Mouse (Mus musculus): ENCODE results near the gene Meis3.

Meis3 gene

GRCm38 (mm10) chr7:16158735-16159134 is 16.2 kb upstream of the Meis3 start:
- DNase-seq (ENCODE audit: low spot score in 2 of 2) = no peak

GRCm38 (mm10) chr7:16160702-16161101 is 14.2 kb upstream of the Meis3 start:
- peak; percentile 68 to 75 for DNase-seq (ENCODE audit: low spot score in 2 of 2)

- no peak for DNase-seq (ENCODE audit: low spot score in 2 of 2)
Measured at GRCm38 (mm10) chr7:16161302-16161701, 13.6 kb upstream of the Meis3 start.

GRCm38 (mm10) chr7:16162036-16162435 is 12.9 kb upstream of the Meis3 start:
- DNase-seq (ENCODE audit: low spot score in 2 of 2) = peak; percentile 56 to 58

- no peak for DNase-seq (ENCODE audit: low spot score in 2 of 2)
Measured at GRCm38 (mm10) chr7:16172141-16172581, 2.7 kb upstream of the Meis3 start.

GRCm38 (mm10) chr7:16172586-16173140 is 2.2 kb upstream of the Meis3 start:
- no peak for DNase-seq (ENCODE audit: low spot score in 2 of 2)

- DNase-seq (ENCODE audit: low spot score in 2 of 2) = no peak
Measured at GRCm38 (mm10) chr7:16173146-16173545, 1.7 kb upstream of the Meis3 start.

GRCm38 (mm10) chr7:16175542-16175931 is 647 bp downstream of the Meis3 start:
- no peak for DNase-seq (ENCODE audit: low spot score in 2 of 2)

GRCm38 (mm10) chr7:16178114-16178513 is 3.2 kb downstream of the Meis3 start:
- DNase-seq (ENCODE audit: low spot score in 2 of 2) = no peak

- no peak for DNase-seq (ENCODE audit: low spot score in 2 of 2)
Measured at GRCm38 (mm10) chr7:16183663-16184062, 8.8 kb downstream of the Meis3 start.

GRCm38 (mm10) chr7:16187494-16187893 is 12.6 kb downstream of the Meis3 start:
- no peak for DNase-seq (ENCODE audit: low spot score in 2 of 2)

GRCm38 (mm10) chr7:16192315-16192714 is 17.4 kb downstream of the Meis3 start:
- peak; percentile 75 to 88 for DNase-seq (ENCODE audit: low spot score in 2 of 2)

- DNase-seq (ENCODE audit: low spot score in 2 of 2) = no peak
Measured at GRCm38 (mm10) chr7:16193702-16194101, 18.8 kb downstream of the Meis3 start.

- no peak for DNase-seq (ENCODE audit: low spot score in 2 of 2)
Measured at GRCm38 (mm10) chr7:16196616-16197015, 21.7 kb downstream of the Meis3 start.

- DNase-seq (ENCODE audit: low spot score in 2 of 2) = no peak
Measured at GRCm38 (mm10) chr7:16197166-16197565, 22.3 kb downstream of the Meis3 start.

GRCm38 (mm10) chr7:16198540-16198939 is 23.6 kb downstream of the Meis3 start:
- no peak for DNase-seq (ENCODE audit: low spot score in 2 of 2)

GRCm38 (mm10) chr7:16201136-16201535 is 26.2 kb downstream of the Meis3 start:
- no peak for DNase-seq (ENCODE audit: low spot score in 2 of 2)

- DNase-seq (ENCODE audit: low spot score in 2 of 2) = no peak
Measured at GRCm38 (mm10) chr7:16202756-16203504, 28.0 kb downstream of the Meis3 start.

- DNase-seq (ENCODE audit: low spot score in 2 of 2) = no peak
Measured at GRCm38 (mm10) chr7:16203505-16203903, 28.6 kb downstream of the Meis3 start.

GRCm38 (mm10) chr7:16204791-16205190 is 29.9 kb downstream of the Meis3 start:
- no peak for DNase-seq (ENCODE audit: low spot score in 2 of 2)

GRCm38 (mm10) chr7:16207076-16207475 is 32.2 kb downstream of the Meis3 start:
- DNase-seq (ENCODE audit: low spot score in 2 of 2) = no peak

- peak in 1 of 2 experiments; percentile 37 for DNase-seq (ENCODE audit: low spot score in 2 of 2)
Measured at GRCm38 (mm10) chr7:16207496-16207895, 32.6 kb downstream of the Meis3 start.
